Mouse (Mus musculus) embryonic facial prominence, embryonic 10.5 days (tissue): Measurements from ENCODE around the gene Cdon. TPM values are rescaled to one million over a fixed set of nuclear protein-coding genes. Genes with fewer than 3 reads are reported as not detected.

Experiments
- DNase-seq: peaks from one replicate; pipeline ENCODE4 v3.0.0-alpha.2; 2017; ENCODE audit warnings: low spot score
- H3K27ac ChIP-seq: fragments of 300-500 bp; sonication (generic); replicated peaks from 2 replicates; pipeline ENCODE4 v1.5.1; 2016; ENCODE audit warnings: mild to moderate bottlenecking
- H3K27me3 ChIP-seq: fragments of 300-500 bp; sonication (generic); replicated peaks from 2 replicates; pipeline ENCODE4 v1.6.1; 2016; ENCODE audit warnings: low read depth, mild to moderate bottlenecking; ENCODE audit not compliant: poor library complexity, severe bottlenecking
- H3K36me3 ChIP-seq: fragments of 300-500 bp; sonication (generic); replicated peaks from 2 replicates; pipeline ENCODE4 v1.6.1; 2016; ENCODE audit warnings: mild to moderate bottlenecking, moderate library complexity
- H3K4me1 ChIP-seq: fragments of 300-500 bp; sonication (generic); 2 replicates; pipeline ENCODE4 v1.6.1; 2016
- H3K4me3 ChIP-seq: fragments of 300-500 bp; sonication (generic); 2 replicates; pipeline ENCODE4 v1.5.1; 2016; ENCODE audit warnings: mild to moderate bottlenecking, moderate library complexity
- H3K9me3 ChIP-seq: fragments of 300-500 bp; sonication (generic); 2 replicates; pipeline ENCODE4 v1.6.1; 2016; ENCODE audit warnings: mild to moderate bottlenecking
- WGBS: fragments of 180-500 bp; shearing (Covaris S2); methylation state at CpG from one replicate; pipeline ENCODE4 v1.1.7; 2016; 5-methylcytosine and 5-hydroxymethylcytosine counted together
- polyA plus RNA-seq: library from polyadenylated mRNA; unstranded; fragments of >200 nt; fragmentation: Nextera tagmentation; extraction: Ambion mirVana; gene quantifications from 2 replicates; pipeline ENCODE4 v1.2.1, GENCODE M21; 2016

The Cdon gene
- polyA plus RNA-seq, 1 experiment from 2014 or later, result 9.9 TPM

DNA sequence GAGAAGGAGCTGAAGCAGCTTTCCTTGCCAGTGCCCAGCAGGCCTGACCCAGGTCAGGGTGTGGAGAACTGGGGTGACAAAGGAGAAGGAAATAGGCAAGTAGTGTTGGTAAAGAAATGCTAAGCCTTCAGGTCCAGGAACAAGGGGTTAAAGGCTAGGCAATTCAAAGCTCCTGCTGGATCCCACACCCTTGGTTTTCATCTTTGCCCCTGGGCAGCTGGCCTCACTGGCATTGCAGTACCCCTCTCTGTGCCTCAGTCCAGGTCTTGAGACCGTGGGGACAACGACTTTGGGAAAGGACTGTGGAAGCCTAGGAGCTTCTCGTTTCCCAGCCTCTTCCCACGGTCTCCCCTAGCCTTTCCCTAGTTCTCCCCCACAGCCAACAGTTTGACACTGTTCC lies 93.0 kb downstream of the Cdon start:
- Histone ChIP-seq H3K4me3 (no peak overlapping the region), H3K9me3 (no peaks in the 10 kb centered on the region), H3K27ac (no peak overlapping the region), H3K4me1 (no peaks in the 10 kb centered on the region), H3K36me3 (no peaks in the 10 kb centered on the region), H3K27me3 (peaks cover 11% of the 10 kb centered on the region)
- no peak for DNase-seq
- 90% methylated on average over 4 of the region's 4 CpGs for WGBS

DNA sequence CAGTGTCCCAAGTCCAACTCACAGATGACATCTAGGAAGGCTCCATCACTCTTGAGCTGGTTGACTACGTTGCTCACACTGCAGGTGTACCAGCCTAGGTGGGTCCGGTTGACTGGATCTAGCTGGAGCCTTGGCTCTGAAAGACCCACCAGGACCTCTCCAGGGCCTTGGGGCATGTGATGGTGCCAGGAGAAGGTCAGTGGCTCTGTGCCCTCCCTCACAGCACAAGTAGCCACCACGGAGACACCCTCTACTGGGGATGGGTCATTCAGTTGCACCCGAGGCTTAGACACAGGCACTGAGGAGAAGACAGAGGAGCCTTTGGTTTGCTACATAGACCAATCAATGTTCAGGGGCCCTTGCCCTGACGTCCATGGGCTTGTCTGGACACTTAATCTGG lies 95.3 kb downstream of the Cdon start:
- DNase-seq, result no peak
- Histone ChIP-seq H3K4me3 (no peak overlapping the region), H3K27me3 (peaks cover 15% of the 10 kb centered on the region), H3K4me1 (peaks cover 4% of the 10 kb centered on the region; the same call in 1 of the 2 replicates), H3K9me3 (no peaks in the 10 kb centered on the region), H3K27ac (no peak overlapping the region), H3K36me3 (no peaks in the 10 kb centered on the region)
- WGBS, result 88% methylated on average over 5 of the region's 5 CpGs

DNA sequence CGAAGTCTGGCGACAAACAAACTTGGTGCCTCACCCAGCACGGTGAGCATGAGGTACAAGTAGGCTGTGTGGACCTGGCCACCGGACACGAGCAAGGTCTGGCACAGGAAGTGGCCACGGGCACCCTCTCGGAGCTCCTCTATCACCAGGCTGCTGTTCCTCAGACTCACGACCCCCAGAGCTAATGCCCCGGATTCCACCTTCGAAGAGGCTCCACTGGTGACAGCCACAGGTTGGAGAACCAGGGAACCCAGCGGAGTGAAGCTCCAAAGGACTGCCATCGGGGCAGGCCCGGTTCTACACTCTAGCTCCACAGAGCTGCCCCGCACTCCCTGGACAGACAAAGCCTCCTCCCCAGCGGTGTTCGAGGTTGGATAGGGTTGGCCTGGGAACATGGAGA lies 95.8 kb downstream of the Cdon start:
- WGBS, result 92% methylated on average over 16 of the region's 16 CpGs
- DNase-seq, result no peak
- Histone ChIP-seq H3K36me3 (no peaks in the 10 kb centered on the region), H3K9me3 (no peaks in the 10 kb centered on the region), H3K4me1 (peaks cover 7% of the 10 kb centered on the region; the same call in 1 of the 2 replicates), H3K4me3 (no peak overlapping the region), H3K27me3 (peaks cover 18% of the 10 kb centered on the region), H3K27ac (no peak overlapping the region)

DNA sequence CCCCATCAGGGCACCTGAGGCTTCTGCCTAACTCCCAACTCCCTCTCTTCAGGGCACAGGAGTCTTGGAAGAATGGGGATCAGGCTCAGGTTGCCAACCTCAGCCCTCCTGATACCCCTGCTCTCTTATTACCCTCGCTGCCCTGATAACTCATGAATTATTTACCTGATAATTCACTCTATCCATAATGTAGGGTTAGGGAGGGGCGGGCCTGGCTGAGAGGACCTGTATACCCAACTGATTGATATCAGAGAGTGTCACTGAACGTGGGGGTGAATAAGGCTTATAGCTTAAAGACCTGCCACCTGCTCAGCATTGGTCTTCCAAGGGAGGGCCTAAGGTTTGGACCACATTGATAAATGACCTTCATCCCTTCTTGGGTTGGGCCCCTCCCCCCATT lies 97.2 kb downstream of the Cdon start, which contains the start of gene Gm1113:
Gene Gm1113 (minus strand): TSS at position 101 of the 400 bp plus-strand sequence.
- Histone ChIP-seq H3K27me3 (peaks cover 18% of the 10 kb centered on the region), H3K27ac (no peak within 1 kb of the TSS), H3K4me3 (no peak within 1 kb of the TSS), H3K36me3 (no peaks in the 10 kb centered on the region), H3K9me3 (no peaks in the 10 kb centered on the region), H3K4me1 (peaks cover 10% of the 10 kb centered on the region; the same call in 1 of the 2 replicates)
- DNase-seq, result no peak
- WGBS, result 88% methylated on average over 3 of the region's 3 CpGs

DNA sequence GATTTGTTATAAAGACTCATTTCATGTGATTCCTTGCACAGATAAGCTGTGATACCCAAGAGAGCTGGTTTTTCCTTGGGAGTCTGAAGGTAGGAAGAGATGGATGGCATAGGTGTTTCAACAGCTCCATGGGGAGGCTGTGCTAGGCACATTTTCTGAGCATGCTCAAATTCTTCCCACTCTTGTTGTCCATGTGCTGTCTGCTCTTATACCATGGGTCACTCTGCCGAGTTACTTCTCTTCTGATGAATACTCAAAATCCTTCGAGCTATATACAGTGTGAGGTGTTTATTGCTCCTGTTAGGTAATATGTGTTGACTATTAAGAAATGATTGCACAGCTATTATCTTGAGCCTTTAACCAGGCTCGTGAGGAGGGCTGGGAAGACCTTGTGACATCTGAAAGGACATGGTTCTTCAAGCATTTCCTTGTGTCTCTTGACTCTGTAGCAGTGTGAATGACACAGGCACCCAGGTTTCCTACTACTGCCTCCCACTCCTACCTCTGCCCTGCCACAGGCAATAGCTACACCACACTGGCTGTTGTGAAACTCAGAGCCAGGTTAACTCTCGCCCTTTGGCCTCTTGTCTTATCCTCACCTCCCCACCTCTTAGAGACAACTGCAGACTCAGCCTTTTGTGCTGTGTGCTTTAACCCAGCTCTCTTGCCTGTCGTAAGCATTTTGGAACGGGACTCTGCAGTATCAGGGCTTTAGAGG lies 99.9 kb downstream of the Cdon start:
- 0 out of 2 replicates have a peak overlapping the region, but pooled peaks have one; percentile 45 for H3K27ac ChIP-seq
- WGBS, result 86% methylated on average over 6 of the region's 6 CpGs
- DNase-seq, result no peak
- H3K9me3 ChIP-seq, result no peaks in the 10 kb centered on the region
- peaks cover 22% of the 10 kb centered on the region for H3K4me1 ChIP-seq
- no peak overlapping the region for H3K4me3 ChIP-seq
- H3K27me3 ChIP-seq, result peaks cover 10% of the 10 kb centered on the region
- no peaks in the 10 kb centered on the region for H3K36me3 ChIP-seq

DNA sequence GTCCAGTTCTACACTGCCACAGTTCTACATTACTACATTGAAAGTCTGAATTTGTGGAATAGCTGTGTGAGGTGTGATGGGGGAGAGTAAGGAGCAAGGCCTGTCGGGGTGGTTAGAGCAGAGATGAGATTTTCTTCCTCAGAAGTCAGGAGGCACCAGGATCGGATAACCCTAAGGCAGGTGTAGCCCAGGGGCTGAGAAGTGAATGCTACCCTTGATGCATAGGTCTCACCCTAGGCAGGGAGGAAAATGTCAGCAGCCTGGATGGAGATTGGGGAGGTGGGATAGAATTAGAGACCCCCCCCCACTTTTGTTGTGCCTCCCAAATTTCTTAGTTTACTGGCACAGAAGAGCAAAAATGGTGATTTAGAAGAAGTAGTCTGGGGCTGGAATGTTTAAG lies 101.3 kb downstream of the Cdon start:
- Histone ChIP-seq H3K4me1 (peaks cover 22% of the 10 kb centered on the region), H3K4me3 (no peak overlapping the region), H3K9me3 (no peaks in the 10 kb centered on the region), H3K27ac (no peak overlapping the region), H3K27me3 (peaks cover 10% of the 10 kb centered on the region), H3K36me3 (no peaks in the 10 kb centered on the region)
- no peak for DNase-seq
- WGBS, result 74% methylated on average over 2 of the region's 2 CpGs

DNA sequence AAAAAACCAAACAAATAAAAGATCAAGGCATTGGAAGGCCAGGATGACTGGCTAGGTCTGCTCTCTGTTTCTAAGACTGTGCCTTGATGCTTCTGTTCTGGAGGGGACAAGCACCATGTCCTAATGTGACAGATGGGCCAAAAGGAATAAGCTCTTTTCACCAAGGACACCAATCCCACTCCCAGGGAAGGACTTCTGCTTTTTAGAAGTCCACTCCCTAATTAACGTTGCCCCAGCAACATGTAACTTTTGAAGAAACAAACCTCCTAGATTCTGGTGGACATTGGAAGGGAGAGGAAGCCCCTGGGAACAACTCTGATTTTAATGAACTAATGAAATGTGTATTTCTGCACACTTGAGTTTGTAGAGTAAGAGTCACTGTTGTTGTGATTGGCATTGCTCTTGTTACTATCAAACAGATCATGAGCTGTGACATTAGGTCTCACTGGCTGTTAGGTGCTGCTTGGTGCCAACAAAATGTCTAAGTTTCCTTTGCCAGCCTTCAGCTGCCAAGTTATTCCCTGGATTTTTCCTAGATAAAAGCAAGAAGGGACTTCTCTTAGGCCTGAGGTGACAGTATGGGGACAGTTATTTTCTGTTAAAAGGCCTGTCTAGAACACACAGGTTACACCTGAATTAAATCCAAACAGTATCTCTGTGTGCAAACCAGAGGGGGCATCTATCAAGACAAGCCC lies 102.0 kb downstream of the Cdon start:
- H3K36me3 ChIP-seq, result no peaks in the 10 kb centered on the region
- no peak for DNase-seq
- H3K27ac ChIP-seq, result no peak overlapping the region
- peaks cover 10% of the 10 kb centered on the region for H3K27me3 ChIP-seq
- 79% methylated on average over 1 of the region's 1 CpGs for WGBS
- no peak overlapping the region for H3K4me3 ChIP-seq
- no peaks in the 10 kb centered on the region for H3K9me3 ChIP-seq
- H3K4me1 ChIP-seq, result peaks cover 22% of the 10 kb centered on the region

DNA sequence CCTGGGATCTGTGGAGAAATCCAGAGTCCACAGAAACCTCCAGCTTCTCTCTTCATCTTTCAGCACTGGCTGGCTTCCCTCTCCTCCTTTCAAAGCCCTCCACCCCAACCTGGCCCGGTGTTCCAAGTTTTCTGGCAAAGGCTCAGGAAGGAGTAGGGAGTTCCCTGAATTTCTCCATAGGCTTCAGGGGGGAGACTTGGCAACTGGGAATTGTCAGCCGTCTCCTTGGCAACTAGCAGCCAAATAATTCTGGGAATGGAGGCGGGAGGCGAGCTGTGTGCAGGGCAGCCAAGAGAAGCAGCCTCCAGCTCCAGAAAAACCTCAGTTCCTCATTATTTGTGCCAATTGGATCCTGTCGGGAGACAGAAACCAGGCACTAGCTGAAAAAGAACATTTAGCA lies 102.6 kb downstream of the Cdon start:
- H3K27ac ChIP-seq, result no peak overlapping the region
- no peak overlapping the region for H3K4me3 ChIP-seq
- peaks cover 27% of the 10 kb centered on the region for H3K4me1 ChIP-seq
- H3K27me3 ChIP-seq, result peaks cover 10% of the 10 kb centered on the region; the same call in 1 of the 2 replicates
- peak; percentile 47 for DNase-seq
- WGBS, result 42% methylated on average over 5 of the region's 5 CpGs
- no peaks in the 10 kb centered on the region for H3K36me3 ChIP-seq
- H3K9me3 ChIP-seq, result no peaks in the 10 kb centered on the region

DNA sequence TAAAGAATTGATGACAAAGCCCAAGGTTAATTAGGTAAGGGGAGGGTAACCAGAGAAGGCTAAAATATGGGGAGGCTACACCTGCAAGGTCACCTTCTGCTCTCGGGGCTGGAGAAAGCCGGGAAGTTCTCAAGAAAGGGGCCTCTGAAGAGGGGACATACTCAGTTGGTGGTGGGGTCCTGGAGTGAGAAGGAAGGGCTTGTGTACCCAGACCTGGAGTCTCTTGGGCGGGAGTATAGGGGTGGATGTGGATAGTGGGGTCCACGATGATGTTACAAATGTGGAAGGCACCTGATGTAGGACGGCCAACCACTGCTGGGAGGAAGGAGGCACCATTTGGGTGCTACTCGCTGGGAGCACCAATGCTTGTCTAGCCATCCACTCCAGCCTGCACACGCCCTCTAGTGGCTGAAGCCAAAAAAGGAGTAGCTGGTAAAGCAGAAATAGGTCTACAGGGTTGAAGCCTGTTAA lies 103.0 kb downstream of the Cdon start:
- 0 out of 2 replicates have a peak overlapping the region, but pooled peaks have one; percentile 35 for H3K27ac ChIP-seq
- H3K4me1 ChIP-seq, result peaks cover 31% of the 10 kb centered on the region
- H3K36me3 ChIP-seq, result no peaks in the 10 kb centered on the region
- peak; percentile 63 for DNase-seq
- WGBS, result 31% methylated on average over 7 of the region's 7 CpGs
- no peak overlapping the region for H3K4me3 ChIP-seq
- peaks cover 10% of the 10 kb centered on the region; the same call in 1 of the 2 replicates for H3K27me3 ChIP-seq
- H3K9me3 ChIP-seq, result no peaks in the 10 kb centered on the region

DNA sequence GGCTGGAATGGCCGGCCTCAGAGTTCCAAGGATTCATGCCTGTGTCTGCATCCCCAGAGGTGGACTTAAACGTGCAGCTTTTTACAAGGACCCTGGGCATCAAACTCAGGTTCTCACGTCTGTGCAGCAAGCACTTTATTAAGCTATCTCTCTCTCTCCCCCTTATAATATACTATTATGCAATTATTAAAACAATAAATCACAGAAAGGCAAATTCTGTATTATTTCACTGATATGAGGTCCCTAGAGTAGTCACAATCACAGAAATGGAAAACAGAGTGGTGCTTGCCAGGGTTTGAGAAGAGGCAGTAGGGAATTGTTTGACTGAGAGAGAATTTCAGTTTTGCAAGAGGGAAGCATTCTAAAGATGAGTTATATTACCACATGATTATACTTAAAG lies 108.2 kb downstream of the Cdon start:
- H3K4me1 ChIP-seq, result peaks cover 45% of the 10 kb centered on the region
- no peaks in the 10 kb centered on the region for H3K9me3 ChIP-seq
- H3K36me3 ChIP-seq, result no peaks in the 10 kb centered on the region
- peaks cover 3% of the 10 kb centered on the region; the same call in 1 of the 2 replicates for H3K27me3 ChIP-seq
- H3K4me3 ChIP-seq, result no peak overlapping the region
- WGBS, result 58% methylated on average over 3 of the region's 3 CpGs
- peak overlapping the region; percentile 48; the same call in 1 of the 2 replicates for H3K27ac ChIP-seq
- no peak for DNase-seq

DNA sequence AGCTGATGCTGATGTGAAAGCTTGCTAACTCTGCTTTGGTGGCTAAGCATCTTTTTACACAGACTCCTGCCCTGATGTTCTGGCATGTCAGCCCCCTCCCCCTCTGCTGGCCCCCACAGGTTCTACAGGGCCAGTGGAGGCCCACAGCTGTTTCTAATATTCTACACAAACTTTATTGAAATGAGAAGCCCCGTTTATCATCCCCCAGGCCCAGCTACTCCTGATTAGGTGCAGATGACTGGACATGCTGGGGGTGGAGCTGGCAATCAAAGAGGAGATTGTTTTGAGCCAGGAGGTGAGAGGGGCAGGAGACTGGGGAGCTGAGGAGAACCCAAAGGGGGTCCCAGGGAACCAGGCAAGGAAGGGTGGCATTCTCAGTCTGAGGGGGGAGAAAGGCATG lies 108.9 kb downstream of the Cdon start:
- H3K36me3 ChIP-seq, result no peaks in the 10 kb centered on the region
- peak; percentile 89 for DNase-seq
- H3K27me3 ChIP-seq, result peaks cover 3% of the 10 kb centered on the region; the same call in 1 of the 2 replicates
- H3K27ac ChIP-seq, result peak overlapping the region; percentile 69
- H3K9me3 ChIP-seq, result no peaks in the 10 kb centered on the region
- 7% methylated on average over 1 of the region's 1 CpGs for WGBS
- H3K4me3 ChIP-seq, result 0 out of 2 replicates have a peak overlapping the region, but pooled peaks have one; percentile 11
- H3K4me1 ChIP-seq, result peaks cover 44% of the 10 kb centered on the region

DNA sequence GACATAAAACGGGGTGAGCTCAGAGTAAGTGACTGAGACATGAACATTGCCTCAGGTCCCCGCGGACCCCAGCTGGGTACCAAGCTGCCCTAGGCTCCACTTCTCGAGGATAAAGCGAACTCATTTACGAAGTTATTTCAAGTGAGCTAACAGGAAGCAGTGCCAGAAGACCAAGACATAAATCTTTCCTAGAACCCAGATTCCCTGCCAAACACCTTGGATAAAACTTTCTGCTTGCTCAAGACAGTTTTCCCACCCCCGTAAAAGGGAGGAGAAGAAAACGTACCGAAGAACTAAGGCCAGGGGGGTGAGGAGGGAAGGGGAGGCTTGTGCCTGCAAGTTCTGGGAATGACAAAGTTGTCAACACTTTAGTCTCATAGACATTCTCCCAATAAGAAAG lies 112.3 kb downstream of the Cdon start:
- WGBS, result 77% methylated on average over 9 of the region's 9 CpGs
- Histone ChIP-seq H3K4me1 (peaks cover 54% of the 10 kb centered on the region), H3K36me3 (no peaks in the 10 kb centered on the region), H3K27ac (no peak overlapping the region), H3K9me3 (no peaks in the 10 kb centered on the region), H3K4me3 (no peak overlapping the region), H3K27me3 (no peaks in the 10 kb centered on the region; the same call in 1 of the 2 replicates)
- no peak for DNase-seq
